Mouse (Mus musculus) heart, embryonic 10.5 days (tissue): Measurements from ENCODE around the gene Fxr2. TPM values are rescaled to one million over a fixed set of nuclear protein-coding genes. Genes with fewer than 3 reads are reported as not detected.

Experiments
- DNase-seq: peaks from one replicate; pipeline ENCODE4 v3.0.0-alpha.2; 2017; ENCODE audit warnings: low spot score
- H3K27ac ChIP-seq: fragments of 300-500 bp; sonication (generic); 2 replicates; pipeline ENCODE4 v1.5.1; 2016; ENCODE audit warnings: mild to moderate bottlenecking
- H3K27me3 ChIP-seq: fragments of 300-500 bp; sonication (generic); 2 replicates; pipeline ENCODE4 v1.6.1; 2016; ENCODE audit warnings: mild to moderate bottlenecking; ENCODE audit not compliant: poor library complexity, insufficient read depth, severe bottlenecking
- H3K36me3 ChIP-seq: fragments of 300-500 bp; sonication (generic); 2 replicates; pipeline ENCODE4 v1.6.1; 2016; ENCODE audit warnings: mild to moderate bottlenecking, moderate library complexity
- H3K4me1 ChIP-seq: fragments of 300-500 bp; sonication (generic); 2 replicates; pipeline ENCODE4 v1.6.1; 2016; ENCODE audit warnings: mild to moderate bottlenecking
- H3K4me3 ChIP-seq: fragments of 300-500 bp; sonication (generic); 2 replicates; pipeline ENCODE4 v1.5.1; 2016; ENCODE audit warnings: mild to moderate bottlenecking, moderate library complexity
- H3K9me3 ChIP-seq: fragments of 300-500 bp; sonication (generic); 2 replicates; pipeline ENCODE4 v1.6.1; 2016; ENCODE audit warnings: mild to moderate bottlenecking, moderate library complexity
- whole genome bisulfite sequencing: fragments of 180-500 bp; shearing (Covaris S2); methylation state at CpG from one replicate; pipeline ENCODE4 v1.1.7; 2016; 5-methylcytosine and 5-hydroxymethylcytosine counted together
- polyA plus RNA-seq: library from polyadenylated mRNA; unstranded; fragments of >200 nt; fragmentation: Nextera tagmentation; extraction: Ambion mirVana; gene quantifications from 2 replicates; pipeline ENCODE4 v1.2.1, GENCODE M21; 2016

The Fxr2 gene
- 31.5 and 44.7 TPM in 2 replicates for polyA plus RNA-seq

DNA sequence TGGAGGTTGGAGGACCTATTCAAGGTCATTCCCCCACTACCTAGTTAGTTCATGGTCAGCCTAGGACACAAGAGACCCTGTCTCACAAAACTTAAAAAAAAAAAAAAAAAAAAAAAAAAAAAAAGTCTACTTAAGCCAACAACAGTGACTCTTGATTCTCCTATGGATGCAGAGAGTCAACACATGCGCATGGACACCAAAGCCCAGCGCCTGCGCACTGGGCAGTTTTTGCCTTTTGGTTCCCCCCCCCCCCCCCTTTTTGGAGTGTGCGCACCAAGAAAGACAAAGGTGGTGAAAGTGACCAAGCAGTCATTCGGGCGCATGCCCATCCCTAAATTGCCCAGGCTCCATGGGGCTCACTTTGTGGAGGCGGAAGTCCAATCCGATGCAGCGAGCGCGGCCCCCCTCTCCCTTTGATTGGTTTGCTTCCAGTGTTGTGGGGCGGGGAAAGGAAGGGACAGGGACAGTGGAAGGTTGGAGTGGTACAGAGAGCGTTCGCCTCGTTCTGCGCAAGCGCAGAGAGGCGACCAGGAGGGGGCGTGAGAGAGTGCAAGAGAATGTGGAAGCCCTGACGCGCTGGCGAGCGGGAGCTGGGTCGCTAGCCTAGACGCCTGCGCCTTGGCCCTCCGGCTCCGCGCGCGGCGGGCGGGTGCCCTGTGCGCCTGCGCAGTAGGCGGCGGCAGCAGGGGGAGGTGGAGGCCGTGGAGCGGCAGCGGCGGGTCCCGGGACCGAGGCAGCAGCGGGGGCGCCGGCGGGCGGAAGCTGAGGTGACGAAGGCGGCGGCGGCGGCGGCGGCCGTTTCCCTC, at the start of gene Fxr2:
Gene Fxr2 (plus strand): TSS at position 707 of the 806 bp plus-strand sequence.
- Histone ChIP-seq H3K36me3 (peaks cover 10% of the 10 kb centered on the region), H3K9me3 (no peaks in the 10 kb centered on the region), H3K4me1 (peaks cover 29% of the 10 kb centered on the region), H3K27me3 (no peaks in the 10 kb centered on the region), H3K27ac (peak within 1 kb of the TSS; percentile 98), H3K4me3 (peak within 1 kb of the TSS; percentile 99)
- under 1% methylated on average over 55 of the region's 56 CpGs for WGBS
- DNase-seq, result peak; percentile 100

DNA sequence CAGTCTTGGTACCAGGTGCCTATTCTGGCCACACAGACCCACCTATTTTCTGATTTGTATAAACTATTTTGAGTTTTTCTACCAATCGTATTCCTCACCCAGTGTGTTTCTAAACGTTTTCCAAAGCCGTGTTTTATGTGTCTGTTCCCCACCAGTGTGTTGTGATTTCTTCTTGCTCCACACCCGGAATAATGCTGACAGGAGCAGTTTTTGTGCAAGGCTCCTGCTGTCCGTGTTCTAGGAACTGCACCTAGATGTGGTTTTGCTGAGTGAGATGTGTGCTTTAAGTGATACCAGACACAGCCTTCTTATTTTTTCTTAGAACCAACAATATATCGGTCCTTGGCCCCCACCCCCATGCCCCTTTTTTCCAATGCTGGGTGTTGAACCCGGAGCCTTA, 48.8 kb upstream of the Fxr2 start:
- H3K27ac ChIP-seq, result no peak overlapping the region
- no peak overlapping the region for H3K4me3 ChIP-seq
- no peaks in the 10 kb centered on the region for H3K27me3 ChIP-seq
- 91% methylated on average over 7 of the region's 7 CpGs for WGBS
- H3K9me3 ChIP-seq, result no peaks in the 10 kb centered on the region
- H3K4me1 ChIP-seq, result peaks cover 31% of the 10 kb centered on the region
- H3K36me3 ChIP-seq, result peaks cover 36% of the 10 kb centered on the region
- no peak for DNase-seq

DNA sequence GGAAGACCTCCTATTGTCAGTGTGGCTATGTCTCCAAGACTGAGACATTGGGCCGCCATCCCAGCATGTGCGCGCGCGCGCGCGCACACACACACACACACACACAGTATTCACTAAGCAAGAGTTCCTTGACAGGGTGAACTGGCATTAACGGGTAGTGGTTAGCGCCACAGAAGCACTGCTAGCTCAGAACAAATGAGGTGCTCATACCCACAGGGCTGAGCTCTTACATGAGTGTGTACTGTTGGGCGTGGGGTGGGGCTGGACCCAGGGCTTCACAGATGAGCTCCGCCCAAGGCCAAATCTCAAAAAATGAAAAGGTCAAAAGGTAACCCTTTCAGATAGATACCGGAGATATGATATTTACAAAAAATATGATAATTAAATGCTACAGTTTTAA, 47.9 kb upstream of the Fxr2 start:
- Histone ChIP-seq H3K4me1 (peaks cover 26% of the 10 kb centered on the region), H3K9me3 (no peaks in the 10 kb centered on the region), H3K4me3 (no peak overlapping the region), H3K36me3 (peaks cover 45% of the 10 kb centered on the region), H3K27ac (no peak overlapping the region), H3K27me3 (no peaks in the 10 kb centered on the region)
- 96% methylated on average over 13 of the region's 13 CpGs for WGBS
- no peak for DNase-seq

DNA sequence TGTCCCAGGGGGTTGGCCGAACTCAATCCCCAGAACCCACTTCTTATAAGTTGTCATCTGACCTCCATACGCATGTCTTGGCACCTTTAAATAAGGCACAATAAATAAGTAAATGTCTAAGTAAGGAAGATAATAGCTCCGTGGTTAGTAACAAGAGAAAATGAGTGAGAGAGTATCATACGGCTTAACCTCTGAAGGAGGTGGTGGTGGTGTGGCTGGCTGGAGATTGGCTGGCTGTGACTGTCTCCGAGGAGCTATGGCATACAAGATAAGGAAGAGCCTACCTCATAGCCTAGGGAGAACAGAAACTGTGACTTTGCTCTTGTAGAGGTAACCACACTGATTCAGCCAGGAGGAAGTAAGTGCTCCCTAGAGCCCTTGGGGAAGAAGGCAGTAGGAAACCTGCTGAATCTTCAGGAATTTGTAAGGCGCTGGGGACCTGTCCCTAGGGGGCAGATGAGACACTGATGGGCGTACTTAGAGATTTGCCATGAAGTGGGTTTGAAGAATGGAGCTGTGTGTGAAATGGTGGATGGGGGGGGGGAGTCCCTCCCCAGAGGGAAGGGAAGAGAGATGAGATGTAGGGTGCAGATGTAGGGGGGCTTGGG, 47.0 kb upstream of the Fxr2 start:
- 67% methylated on average over 7 of the region's 7 CpGs for WGBS
- Histone ChIP-seq H3K4me3 (no peak overlapping the region), H3K36me3 (peaks cover 54% of the 10 kb centered on the region), H3K4me1 (peaks cover 26% of the 10 kb centered on the region), H3K27ac (peak overlapping the region; percentile 38; the same call in 1 of the 2 replicates), H3K9me3 (no peaks in the 10 kb centered on the region), H3K27me3 (no peaks in the 10 kb centered on the region)
- DNase-seq, result no peak

DNA sequence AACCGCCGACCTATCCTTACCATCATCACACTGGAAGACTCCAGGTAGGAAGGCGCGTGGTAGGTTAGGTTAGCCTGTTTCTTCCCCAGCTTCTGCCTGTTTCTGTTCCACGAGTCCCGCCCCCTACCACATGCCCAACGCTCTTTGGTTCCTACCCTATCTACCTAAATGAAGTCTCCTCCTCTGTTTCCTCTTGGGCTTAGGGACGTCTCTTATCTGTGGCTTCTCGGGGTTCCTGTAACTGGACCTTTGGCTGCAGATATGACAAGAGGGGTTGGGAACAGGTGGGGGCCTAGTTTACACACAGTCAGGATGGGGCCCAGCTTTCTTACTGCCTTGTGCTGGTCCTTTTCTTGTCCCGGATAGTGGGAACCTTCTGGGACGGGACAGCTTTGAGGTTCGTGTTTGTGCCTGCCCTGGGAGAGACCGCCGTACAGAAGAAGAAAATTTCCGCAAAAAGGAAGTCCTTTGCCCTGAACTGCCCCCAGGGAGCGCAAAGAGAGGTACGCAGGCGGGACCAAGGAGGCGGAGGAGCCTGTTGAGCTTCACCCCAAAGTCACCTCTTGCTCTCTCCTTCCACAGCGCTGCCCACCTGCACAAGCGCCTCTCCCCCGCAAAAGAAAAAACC, 43.5 kb upstream of the Fxr2 start:
- H3K4me3 ChIP-seq, result no peak overlapping the region
- WGBS, result 85% methylated on average over 22 of the region's 22 CpGs
- peaks cover 25% of the 10 kb centered on the region for H3K4me1 ChIP-seq
- no peaks in the 10 kb centered on the region for H3K9me3 ChIP-seq
- no peak overlapping the region for H3K27ac ChIP-seq
- no peaks in the 10 kb centered on the region for H3K27me3 ChIP-seq
- DNase-seq, result peak; percentile 85
- peaks cover 77% of the 10 kb centered on the region for H3K36me3 ChIP-seq

DNA sequence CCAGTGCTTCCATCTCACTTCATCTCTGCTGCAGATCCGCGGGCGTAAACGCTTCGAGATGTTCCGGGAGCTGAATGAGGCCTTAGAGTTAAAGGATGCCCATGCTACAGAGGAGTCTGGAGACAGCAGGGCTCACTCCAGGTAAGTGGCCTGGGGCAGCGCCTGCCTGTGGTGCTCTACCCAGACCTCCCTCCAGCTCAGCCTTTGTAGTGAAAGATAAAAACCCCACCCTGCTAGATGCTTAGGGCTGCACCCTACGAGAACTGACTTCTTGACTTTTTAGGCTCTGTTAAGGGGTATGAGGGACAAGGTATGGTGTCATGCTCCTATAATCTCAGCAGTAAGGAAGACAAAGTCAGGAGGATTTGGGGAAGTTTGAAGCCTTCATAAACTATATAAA, 42.2 kb upstream of the Fxr2 start:
- Histone ChIP-seq H3K36me3 (peaks cover 83% of the 10 kb centered on the region), H3K4me3 (no peak overlapping the region), H3K27ac (no peak overlapping the region), H3K27me3 (no peaks in the 10 kb centered on the region), H3K4me1 (peaks cover 14% of the 10 kb centered on the region), H3K9me3 (no peaks in the 10 kb centered on the region)
- WGBS, result 93% methylated on average over 8 of the region's 8 CpGs
- DNase-seq, result no peak

DNA sequence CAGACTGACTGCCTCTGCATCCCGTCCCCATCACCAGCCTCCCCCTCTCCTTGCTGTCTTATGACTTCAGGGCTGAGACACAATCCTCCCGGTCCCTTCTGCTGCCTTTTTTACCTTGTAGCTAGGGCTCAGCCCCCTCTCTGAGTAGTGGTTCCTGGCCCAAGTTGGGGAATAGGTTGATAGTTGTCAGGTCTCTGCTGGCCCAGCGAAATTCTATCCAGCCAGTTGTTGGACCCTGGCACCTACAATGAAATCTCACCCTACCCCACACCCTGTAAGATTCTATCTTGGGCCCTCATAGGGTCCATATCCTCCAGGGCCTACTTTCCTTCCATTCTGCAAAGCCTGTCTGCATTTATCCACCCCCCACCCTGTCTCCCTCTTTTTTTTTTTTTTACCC, 41.4 kb upstream of the Fxr2 start:
- Histone ChIP-seq H3K36me3 (peaks cover 85% of the 10 kb centered on the region), H3K4me1 (peaks cover 8% of the 10 kb centered on the region), H3K27me3 (no peaks in the 10 kb centered on the region), H3K9me3 (no peaks in the 10 kb centered on the region), H3K4me3 (no peak overlapping the region), H3K27ac (no peak overlapping the region)
- 79% methylated on average over 3 of the region's 3 CpGs for WGBS
- DNase-seq, result no peak

DNA sequence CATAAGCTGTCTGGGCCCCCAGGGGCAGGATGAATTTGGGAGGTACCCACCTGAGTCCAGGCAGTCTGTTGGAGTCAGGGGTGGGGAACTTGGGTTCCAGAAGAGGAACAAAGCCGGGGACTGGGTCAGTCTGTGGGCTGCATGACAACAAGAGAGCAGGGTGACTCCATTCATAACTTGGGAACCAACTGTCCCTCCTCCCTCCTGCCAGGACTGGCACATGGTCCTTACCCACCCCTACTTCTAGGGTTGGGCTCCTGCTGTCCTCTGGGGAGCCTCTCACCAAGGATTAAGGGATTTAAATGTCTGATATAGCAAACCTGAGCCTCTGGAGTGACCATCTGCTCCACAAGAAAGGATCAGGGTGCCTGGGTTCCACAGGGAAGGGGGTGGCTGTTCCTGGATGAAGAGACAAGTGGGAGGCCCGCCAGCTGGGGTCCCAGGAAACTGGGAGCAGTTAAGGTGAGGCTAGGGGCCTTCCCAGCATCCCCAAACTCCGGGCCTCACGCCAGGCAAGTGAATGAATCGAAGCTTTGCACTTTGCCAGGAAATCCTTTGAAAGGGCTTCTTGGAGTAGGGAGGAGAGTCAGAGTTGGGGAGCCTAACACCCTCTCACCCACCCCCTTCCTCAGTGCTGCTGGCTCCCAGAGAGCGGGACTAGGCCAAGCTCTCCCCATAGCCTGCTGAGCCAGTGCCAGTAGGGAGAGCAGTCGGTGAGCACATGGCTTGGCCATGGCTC, 40.7 kb upstream of the Fxr2 start:
- Histone ChIP-seq H3K27me3 (no peaks in the 10 kb centered on the region), H3K9me3 (no peaks in the 10 kb centered on the region), H3K27ac (peak overlapping the region; percentile 65; the same call in 1 of the 2 replicates), H3K4me3 (no peak overlapping the region), H3K36me3 (peaks cover 80% of the 10 kb centered on the region), H3K4me1 (peaks cover 8% of the 10 kb centered on the region)
- 82% methylated on average over 7 of the region's 7 CpGs for WGBS
- DNase-seq, result no peak

DNA sequence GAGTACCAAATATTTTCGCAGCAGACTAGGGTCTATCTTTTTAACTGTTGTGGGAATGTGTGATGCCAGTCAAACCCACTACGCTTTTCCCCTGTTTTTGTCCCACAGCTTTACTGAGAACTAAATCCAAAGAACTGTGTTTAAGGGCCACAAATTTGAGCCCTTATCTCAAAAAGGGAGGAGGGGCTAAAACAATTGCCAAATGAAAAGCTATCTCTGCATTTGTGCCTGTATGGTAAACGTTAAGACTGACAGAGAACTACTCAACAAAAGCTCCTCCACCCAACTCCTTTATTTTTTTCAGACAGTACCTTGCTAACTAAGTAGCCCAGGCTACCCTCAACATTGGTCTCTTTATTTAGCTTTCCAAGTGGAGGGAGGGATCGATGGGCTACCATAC, 40.0 kb upstream of the Fxr2 start:
- H3K4me1 ChIP-seq, result peaks cover 8% of the 10 kb centered on the region
- H3K27me3 ChIP-seq, result no peaks in the 10 kb centered on the region
- no peak overlapping the region for H3K4me3 ChIP-seq
- no peak for DNase-seq
- WGBS, result 81% methylated on average over 4 of the region's 4 CpGs
- H3K36me3 ChIP-seq, result peaks cover 73% of the 10 kb centered on the region
- no peaks in the 10 kb centered on the region for H3K9me3 ChIP-seq
- H3K27ac ChIP-seq, result peak overlapping the region; percentile 65; the same call in 1 of the 2 replicates

DNA sequence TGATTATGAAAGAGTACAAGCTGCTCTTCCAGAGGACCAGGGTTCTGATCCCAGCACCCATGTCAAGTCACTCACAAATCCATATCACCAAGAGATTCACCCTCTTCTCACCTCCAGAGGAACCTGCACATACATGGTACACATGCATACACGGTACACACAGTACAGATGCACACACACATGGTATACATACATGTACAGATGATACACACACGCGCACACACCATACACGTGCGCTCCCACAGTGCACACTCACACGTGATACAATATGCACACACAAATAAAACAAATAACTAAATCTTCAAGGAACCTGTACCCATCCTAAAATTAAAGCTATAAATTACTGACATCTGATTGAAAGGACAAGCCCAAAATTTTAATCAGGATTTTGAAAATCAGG, 37.9 kb upstream of the Fxr2 start:
- no peaks in the 10 kb centered on the region for H3K27me3 ChIP-seq
- H3K36me3 ChIP-seq, result peaks cover 53% of the 10 kb centered on the region
- H3K9me3 ChIP-seq, result no peaks in the 10 kb centered on the region
- H3K4me3 ChIP-seq, result no peak overlapping the region
- peaks cover 20% of the 10 kb centered on the region for H3K4me1 ChIP-seq
- WGBS, result 91% methylated on average over 6 of the region's 6 CpGs
- no peak overlapping the region for H3K27ac ChIP-seq
- no peak for DNase-seq

DNA sequence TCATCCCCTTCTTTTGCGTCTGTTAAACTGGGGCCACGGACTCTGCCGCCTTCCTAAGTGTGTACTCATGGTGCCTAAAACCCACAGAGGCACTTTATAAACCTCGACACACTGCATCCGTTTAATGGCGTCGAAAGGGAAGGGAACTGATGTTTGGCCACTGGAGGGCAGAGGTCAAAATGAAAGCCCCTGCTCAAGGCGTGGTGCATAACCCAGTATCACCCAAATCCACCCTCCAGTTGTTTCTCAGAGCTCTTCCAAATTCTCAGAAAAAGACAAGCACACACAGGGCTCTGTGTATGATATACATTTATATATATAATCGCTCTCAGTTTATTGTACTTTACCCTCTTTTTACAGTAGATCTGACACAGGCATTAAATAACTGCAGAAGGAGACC, 33.4 kb upstream of the Fxr2 start:
- Histone ChIP-seq H3K27me3 (no peaks in the 10 kb centered on the region), H3K9me3 (no peaks in the 10 kb centered on the region), H3K4me3 (peak overlapping the region; percentile 37), H3K36me3 (peaks cover 15% of the 10 kb centered on the region; the same call in 1 of the 2 replicates), H3K4me1 (peaks cover 57% of the 10 kb centered on the region), H3K27ac (peak overlapping the region; percentile 84)
- DNase-seq, result peak; percentile 86
- whole genome bisulfite sequencing, result 6% methylated on average over 9 of the region's 9 CpGs

DNA sequence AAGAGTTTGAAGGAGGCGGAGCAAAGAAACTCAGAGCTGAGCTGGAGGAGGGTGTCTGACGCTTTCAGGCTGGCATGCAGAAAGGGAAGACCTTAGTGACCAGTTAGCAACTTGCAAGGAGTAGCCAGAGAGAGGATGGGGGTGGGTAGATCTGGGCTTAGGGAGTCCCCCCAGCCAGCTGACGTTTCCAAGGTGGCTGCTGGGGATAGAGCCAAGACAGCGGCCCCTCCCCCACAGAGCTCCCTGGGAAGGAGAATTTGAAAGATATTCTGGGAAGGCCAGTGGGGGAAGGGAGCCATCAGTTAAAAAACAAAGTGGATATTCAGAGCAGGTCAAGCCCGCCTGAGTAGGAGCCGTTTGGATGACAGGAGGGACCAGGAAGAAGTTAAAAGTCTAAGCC, 32.7 kb upstream of the Fxr2 start:
- Histone ChIP-seq H3K36me3 (peaks cover 10% of the 10 kb centered on the region; the same call in 1 of the 2 replicates), H3K27ac (peak overlapping the region; percentile 84), H3K9me3 (no peaks in the 10 kb centered on the region), H3K4me3 (peak overlapping the region; percentile 37), H3K27me3 (no peaks in the 10 kb centered on the region), H3K4me1 (peaks cover 63% of the 10 kb centered on the region)
- DNase-seq, result peak; percentile 91
- 6% methylated on average over 6 of the region's 6 CpGs for WGBS
